Mouse (Mus musculus): Measurements from ENCODE around the gene Thoc5.

- no peak for TF ChIP-seq GATA1 (IDR thresholded peaks at IDR 0.05; ENCODE audit: borderline replicate concordance, low read length)
- no peak for TF ChIP-seq CTCF (IDR thresholded peaks at IDR 0.05; ENCODE audit: low read depth, low read length)
- no peak for TF ChIP-seq POLR2AphosphoS5 (IDR thresholded peaks at IDR 0.05; ENCODE audit: insufficient replicate concordance, low read depth, low read length)
- no peak for TF ChIP-seq TAL1 (conservative IDR thresholded peaks at IDR 0.05; ENCODE audit: low read depth, low read length)
These were observed 42.1 kb upstream of the Thoc5 start for GRCm38 (mm10) chr11:4853021-4853420.
